In the genomic region with DNA sequence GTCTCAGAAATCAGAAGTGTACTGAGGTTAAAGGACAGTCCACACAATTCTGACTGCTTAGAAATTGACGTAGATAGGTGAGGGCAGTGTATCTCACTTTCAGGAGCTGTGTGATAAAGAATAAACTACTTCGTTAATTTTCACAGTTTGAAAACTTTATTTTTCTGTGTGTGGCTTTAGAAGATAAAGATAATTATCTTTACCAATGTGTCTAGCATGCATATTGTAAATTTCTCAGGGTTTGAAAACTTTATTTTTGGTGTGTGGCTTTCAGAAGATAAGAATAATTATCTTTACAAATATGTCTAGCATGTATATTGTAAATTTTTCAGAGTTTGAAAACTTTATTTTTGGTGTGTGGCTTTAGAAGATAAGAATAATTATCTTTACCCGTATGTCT, we compare ENCODE assay signal across 20 mouse cellular contexts. TPM values are rescaled to one million over a fixed set of nuclear protein-coding genes. Genes with fewer than 3 reads are reported as not detected.
DNase-seq lines count a peak whose midpoint lies in the region; ATAC-seq and TF ChIP-seq lines count a peak whose summit lies in the region.
"Had no signal": no experiment of that assay in that cellular context is flagged by ENCODE, and none has a peak within 500 bp of the region (broad histone marks: within the 10 kb centered on the region; RNA-seq: fewer than 3 reads in every experiment).

No protein-coding gene starts in this region.

- no peak overlapping the region for H3K27ac ChIP-seq in hindbrain, embryonic 13.5 days
- no peak overlapping the region for H3K27ac ChIP-seq in hindbrain, embryonic 11.5 days (ENCODE audit: low read depth, low read length)
- peak overlapping the region; percentile 66 for H3K27ac ChIP-seq in liver, embryonic 15.5 days (replicated peaks)
- H3K27ac ChIP-seq in stomach, postnatal 0 days (replicated peaks): no peak overlapping the region
- H3K27ac ChIP-seq in forebrain, embryonic 12.5 days: no peak overlapping the region
- H3K27ac ChIP-seq: forebrain, embryonic 13.5 days; kidney, postnatal 0 days; layer of hippocampus, adult 2 months; macrophage; stomach, embryonic 15.5 days had no signal

- H3K4me3 ChIP-seq in hindbrain, embryonic 13.5 days: no peak overlapping the region
- no peak overlapping the region for H3K4me3 ChIP-seq in hindbrain, embryonic 11.5 days (ENCODE audit: low read depth, low read length)
- peak overlapping the region; percentile 39 for H3K4me3 ChIP-seq in megakaryocyte, embryonic 14.5 days (replicated peaks)
- 0 out of 2 replicates have a peak overlapping the region, but pooled peaks have one; percentile 8 for H3K4me3 ChIP-seq in liver, embryonic 15.5 days (replicated peaks)
- H3K4me3 ChIP-seq in stomach, postnatal 0 days (ENCODE audit: low read depth, low read length): no peak overlapping the region
- H3K4me3 ChIP-seq in forebrain, embryonic 12.5 days (replicated peaks): no peak overlapping the region
- H3K4me3 ChIP-seq: forebrain, embryonic 13.5 days; layer of hippocampus, adult 2 months had no signal

- H3K9me3 ChIP-seq in hindbrain, embryonic 13.5 days: no peaks in the 10 kb centered on the region
- no peaks in the 10 kb centered on the region for H3K9me3 ChIP-seq in hindbrain, embryonic 11.5 days (ENCODE audit: control insufficient read depth, low read length)
- no peaks in the 10 kb centered on the region for H3K9me3 ChIP-seq in megakaryocyte, embryonic 14.5 days
- H3K9me3 ChIP-seq in liver, embryonic 15.5 days (replicated peaks): no peaks in the 10 kb centered on the region
- no peaks in the 10 kb centered on the region for H3K9me3 ChIP-seq in stomach, postnatal 0 days (ENCODE audit: control insufficient read depth, low read length)
- no peaks in the 10 kb centered on the region for H3K9me3 ChIP-seq in forebrain, embryonic 12.5 days
- H3K9me3 ChIP-seq: forebrain, embryonic 13.5 days; heart, embryonic 12.5 days; stomach, embryonic 15.5 days had no signal

- no peak for TF ChIP-seq EP300 in stomach, postnatal 0 days (optimal IDR thresholded peaks at IDR 0.05)

- 89% methylated on average over 3 of the region's 3 CpGs for WGBS in hindbrain, embryonic 13.5 days
- whole genome bisulfite sequencing in hindbrain, embryonic 11.5 days: 88% methylated on average over 3 of the region's 3 CpGs
- 17% methylated on average over 3 of the region's 3 CpGs for WGBS in liver, embryonic 15.5 days (ENCODE audit: insufficient replicate concordance)
- 52% methylated on average over 3 of the region's 3 CpGs for WGBS in stomach, postnatal 0 days
- WGBS in forebrain, embryonic 12.5 days: 89% methylated on average over 3 of the region's 3 CpGs

- peaks cover 27% of the 10 kb centered on the region for H3K4me1 ChIP-seq in hindbrain, embryonic 13.5 days (replicated peaks)
- H3K4me1 ChIP-seq in hindbrain, embryonic 11.5 days (replicated peaks; ENCODE audit: control insufficient read depth, insufficient read depth, low read length): no peaks in the 10 kb centered on the region; the same call in 1 of the 2 replicates
- peaks cover 59% of the 10 kb centered on the region for H3K4me1 ChIP-seq in megakaryocyte, embryonic 14.5 days
- H3K4me1 ChIP-seq in liver, embryonic 15.5 days (replicated peaks): peaks cover 53% of the 10 kb centered on the region
- H3K4me1 ChIP-seq in stomach, postnatal 0 days (replicated peaks; ENCODE audit: control insufficient read depth, insufficient read depth): no peaks in the 10 kb centered on the region
- H3K4me1 ChIP-seq in forebrain, embryonic 12.5 days: peaks cover 26% of the 10 kb centered on the region

- H3K9ac ChIP-seq in hindbrain, embryonic 13.5 days: no peak overlapping the region
- no peak overlapping the region for H3K9ac ChIP-seq in hindbrain, embryonic 11.5 days (ENCODE audit: low read depth, low read length)
- H3K9ac ChIP-seq in liver, embryonic 15.5 days: no peak overlapping the region
- no peak overlapping the region for H3K9ac ChIP-seq in stomach, postnatal 0 days (ENCODE audit: low read length)
- no peak overlapping the region for H3K9ac ChIP-seq in forebrain, embryonic 12.5 days
- H3K9ac ChIP-seq: forebrain, embryonic 13.5 days; heart, embryonic 12.5 days; stomach, embryonic 15.5 days had no signal

- H3K4me2 ChIP-seq in hindbrain, embryonic 13.5 days: peak overlapping the region; percentile 13; the same call in 1 of the 2 replicates
- H3K4me2 ChIP-seq in hindbrain, embryonic 11.5 days (replicated peaks; ENCODE audit: low read depth, low read length): no peak overlapping the region
- H3K4me2 ChIP-seq in liver, embryonic 15.5 days: peak overlapping the region; percentile 38; the same call in 1 of the 2 replicates
- H3K4me2 ChIP-seq in stomach, postnatal 0 days (replicated peaks; ENCODE audit: low read depth): 0 out of 2 replicates have a peak overlapping the region, but pooled peaks have one; percentile 9
- no peak overlapping the region for H3K4me2 ChIP-seq in forebrain, embryonic 12.5 days
- H3K4me2 ChIP-seq: heart, embryonic 12.5 days had no signal

- no peaks in the 10 kb centered on the region for H3K27me3 ChIP-seq in hindbrain, embryonic 13.5 days
- no peaks in the 10 kb centered on the region for H3K27me3 ChIP-seq in hindbrain, embryonic 11.5 days (ENCODE audit: control insufficient read depth, insufficient read depth, low read length)
- no peaks in the 10 kb centered on the region for H3K27me3 ChIP-seq in megakaryocyte, embryonic 14.5 days (replicated peaks)
- no peaks in the 10 kb centered on the region for H3K27me3 ChIP-seq in liver, embryonic 15.5 days
- H3K27me3 ChIP-seq in stomach, postnatal 0 days (ENCODE audit: control insufficient read depth, insufficient read depth, low read length): no peaks in the 10 kb centered on the region
- H3K27me3 ChIP-seq in forebrain, embryonic 12.5 days: no peaks in the 10 kb centered on the region
- H3K27me3 ChIP-seq: forebrain, embryonic 13.5 days; heart, embryonic 12.5 days; stomach, embryonic 15.5 days had no signal

- no peak for ATAC-seq in hindbrain, embryonic 13.5 days (ENCODE audit: low FRiP score)
- no peak for ATAC-seq in hindbrain, embryonic 11.5 days (ENCODE audit: low FRiP score)
- ATAC-seq in megakaryocyte, adult 5-6 weeks (ENCODE audit: poor library complexity, severe bottlenecking): no peak
- ATAC-seq in liver, embryonic 15.5 days (ENCODE audit: insufficient read depth): peak; percentile 5; the same call in 1 of the 2 replicates
- ATAC-seq in stomach, postnatal 0 days (ENCODE audit: low FRiP score, low TSS enrichment): no peak
- no peak for ATAC-seq in forebrain, embryonic 12.5 days (ENCODE audit: low FRiP score)
- ATAC-seq: forebrain, embryonic 13.5 days; midbrain, embryonic 16.5 days had no signal

- TF ChIP-seq CTCF in stomach, postnatal 0 days (IDR thresholded peaks at IDR 0.05; ENCODE audit: low read depth): no peak

- no peak for DNase-seq in hindbrain, embryonic 11.5 days (ENCODE audit: low spot score)
- DNase-seq in stomach, postnatal 0 days (ENCODE audit: low spot score): no peak
- DNase-seq: cerebellum, adult 9-10 months; kidney, adult 11 months; left cerebral cortex, postnatal 4 days; lung, adult 2 months; spleen, adult 18-20 months; thymus, postnatal 25 days had no signal

- no peaks in the 10 kb centered on the region for H3K36me3 ChIP-seq in hindbrain, embryonic 13.5 days
- no peaks in the 10 kb centered on the region for H3K36me3 ChIP-seq in hindbrain, embryonic 11.5 days (ENCODE audit: control insufficient read depth, insufficient read depth, low read length)
- no peaks in the 10 kb centered on the region for H3K36me3 ChIP-seq in megakaryocyte, embryonic 14.5 days (replicated peaks; ENCODE audit: low read length)
- H3K36me3 ChIP-seq in liver, embryonic 15.5 days (replicated peaks): no peaks in the 10 kb centered on the region
- H3K36me3 ChIP-seq in stomach, postnatal 0 days (ENCODE audit: control insufficient read depth, insufficient read depth, low read length): no peaks in the 10 kb centered on the region
- no peaks in the 10 kb centered on the region for H3K36me3 ChIP-seq in forebrain, embryonic 12.5 days (replicated peaks)
- H3K36me3 ChIP-seq: heart, embryonic 12.5 days; stomach, embryonic 15.5 days had no signal

RNA-seq across cellular contexts. Expression of a gene that starts 3.2 kb away (rescaled TPM):
- polyA plus RNA-seq in hindbrain, embryonic 13.5 days (2015; fragmentation: Nextera tagmentation; extraction: Ambion mirVana): 95.7 and 101 TPM in 2 replicates
- polyA plus RNA-seq in hindbrain, embryonic 11.5 days (2014; fragmentation: Nextera tagmentation; extraction: Ambion mirVana): 164 and 192 TPM in 2 replicates
- polyA plus RNA-seq in megakaryocyte, embryonic 14.5 days (2012; ENCODE audit: insufficient read depth, low replicate concordance): 47.5 and 54.1 TPM in 2 replicates
- total RNA-seq in megakaryocyte, adult 5-6 weeks (2015): 87.8 and 94.6 TPM in 2 replicates
- total RNA-seq in megakaryocyte, adult 5-6 weeks (2017): 162 and 167 TPM in 2 replicates
- 73.1 and 73.9 TPM in 2 replicates for polyA plus RNA-seq in liver, embryonic 15.5 days (2015; fragmentation: Nextera tagmentation; extraction: Ambion mirVana)
- polyA plus RNA-seq in stomach, postnatal 0 days (2015; fragmentation: Nextera tagmentation; extraction: Ambion mirVana): 225 and 246 TPM in 2 replicates
- polyA plus RNA-seq in forebrain, embryonic 12.5 days (2016; fragmentation: Nextera tagmentation; extraction: Ambion mirVana): 128 and 140 TPM in 2 replicates

Comparison
In these comparisons a context has a peak if more than half of its experiments do, and no peak if none do; other contexts are left out.
1. H3K4me2 ChIP-seq: peak in hindbrain, embryonic 13.5 days (single experiment), liver, embryonic 15.5 days (single experiment) and stomach, postnatal 0 days (single experiment); none in hindbrain, embryonic 11.5 days (single experiment) and forebrain, embryonic 12.5 days (single experiment).
2. H3K4me3 ChIP-seq: peak in megakaryocyte, embryonic 14.5 days (single experiment) and liver, embryonic 15.5 days (single experiment); none in hindbrain, embryonic 13.5 days (single experiment), hindbrain, embryonic 11.5 days (single experiment), stomach, postnatal 0 days (single experiment) and forebrain, embryonic 12.5 days (single experiment).